Mouse (Mus musculus): Measurements from ENCODE around the gene Tmem189. TPM values are rescaled to one million over a fixed set of nuclear protein-coding genes. Genes with fewer than 3 reads are reported as not detected.

Gene Tmem189
- total RNA-seq (2023; ENCODE audit: inconsistent age), result 76.5 to 86.5 TPM (median 80.0 TPM) in 4 replicates

DNA sequence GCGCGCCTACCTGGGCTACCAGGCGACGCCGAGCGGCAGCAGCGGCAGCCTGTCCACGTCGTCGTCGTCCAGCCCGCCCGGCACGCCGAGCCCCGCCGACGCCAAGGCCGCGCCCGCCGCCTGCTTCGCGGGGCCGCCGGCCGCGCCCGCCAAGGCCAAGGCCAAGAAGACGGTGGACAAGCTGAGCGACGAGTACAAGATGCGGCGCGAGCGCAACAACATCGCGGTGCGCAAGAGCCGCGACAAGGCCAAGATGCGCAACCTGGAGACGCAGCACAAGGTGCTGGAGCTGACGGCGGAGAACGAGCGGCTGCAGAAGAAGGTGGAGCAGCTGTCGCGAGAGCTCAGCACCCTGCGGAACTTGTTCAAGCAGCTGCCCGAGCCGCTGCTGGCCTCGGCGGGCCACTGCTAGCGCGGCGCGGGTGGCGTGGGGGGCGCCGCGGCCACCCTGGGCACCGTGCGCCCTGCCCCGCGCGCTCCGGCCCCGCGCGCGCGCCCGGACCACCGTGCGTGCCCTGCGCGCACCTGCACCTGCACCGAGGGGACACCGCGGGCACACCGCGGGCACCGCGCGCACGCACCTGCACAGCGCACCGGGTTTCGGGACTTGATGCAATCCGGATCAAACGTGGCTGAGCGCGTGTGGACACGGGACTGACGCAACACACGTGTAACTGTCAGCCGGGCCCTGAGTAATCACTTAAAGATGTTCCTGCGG is at the start of gene Tmem189:
Gene Tmem189 (minus strand): TSS at position 322 of the 718 bp plus-strand sequence.

DNA sequence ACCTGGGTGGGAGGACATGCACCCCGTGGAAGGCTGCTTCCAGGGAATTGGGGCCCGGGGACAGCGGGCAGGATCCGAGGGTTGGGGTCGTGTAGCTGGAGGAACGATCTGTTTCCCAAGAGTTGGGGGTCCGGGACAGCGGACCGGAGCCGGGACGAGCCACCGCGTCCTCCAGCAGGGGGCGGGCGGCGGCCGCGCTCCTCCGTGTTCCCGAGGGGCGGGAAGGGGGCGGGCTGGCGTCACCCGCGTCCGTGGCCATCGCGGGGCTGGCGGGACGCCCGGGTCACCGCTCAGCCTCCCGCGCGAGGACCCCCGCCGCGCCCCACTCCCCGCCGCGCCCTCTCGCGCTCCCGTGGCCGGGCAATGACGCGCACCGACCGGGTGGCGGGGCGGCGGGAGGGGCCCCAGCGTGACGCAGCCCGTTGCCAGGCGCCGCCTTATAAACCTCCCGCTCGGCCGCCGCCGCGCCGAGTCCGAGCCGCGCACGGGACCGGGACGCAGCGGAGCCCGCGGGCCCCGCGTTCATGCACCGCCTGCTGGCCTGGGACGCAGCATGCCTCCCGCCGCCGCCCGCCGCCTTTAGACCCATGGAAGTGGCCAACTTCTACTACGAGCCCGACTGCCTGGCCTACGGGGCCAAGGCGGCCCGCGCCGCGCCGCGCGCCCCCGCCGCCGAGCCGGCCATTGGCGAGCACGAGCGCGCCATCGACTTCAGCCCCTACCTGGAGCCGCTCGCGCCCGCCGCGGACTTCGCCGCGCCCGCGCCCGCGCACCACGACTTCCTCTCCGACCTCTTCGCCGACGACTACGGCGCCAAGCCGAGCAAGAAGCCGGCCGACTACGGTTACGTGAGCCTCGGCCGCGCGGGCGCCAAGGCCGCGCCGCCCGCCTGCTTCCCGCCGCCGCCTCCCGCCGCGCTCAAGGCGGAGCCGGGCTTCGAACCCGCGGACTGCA is 847 bp downstream of the Tmem189 start, which contains the start of gene Cebpb:
Gene Cebpb (plus strand): TSS at position 418 of the 954 bp plus-strand sequence.

DNA sequence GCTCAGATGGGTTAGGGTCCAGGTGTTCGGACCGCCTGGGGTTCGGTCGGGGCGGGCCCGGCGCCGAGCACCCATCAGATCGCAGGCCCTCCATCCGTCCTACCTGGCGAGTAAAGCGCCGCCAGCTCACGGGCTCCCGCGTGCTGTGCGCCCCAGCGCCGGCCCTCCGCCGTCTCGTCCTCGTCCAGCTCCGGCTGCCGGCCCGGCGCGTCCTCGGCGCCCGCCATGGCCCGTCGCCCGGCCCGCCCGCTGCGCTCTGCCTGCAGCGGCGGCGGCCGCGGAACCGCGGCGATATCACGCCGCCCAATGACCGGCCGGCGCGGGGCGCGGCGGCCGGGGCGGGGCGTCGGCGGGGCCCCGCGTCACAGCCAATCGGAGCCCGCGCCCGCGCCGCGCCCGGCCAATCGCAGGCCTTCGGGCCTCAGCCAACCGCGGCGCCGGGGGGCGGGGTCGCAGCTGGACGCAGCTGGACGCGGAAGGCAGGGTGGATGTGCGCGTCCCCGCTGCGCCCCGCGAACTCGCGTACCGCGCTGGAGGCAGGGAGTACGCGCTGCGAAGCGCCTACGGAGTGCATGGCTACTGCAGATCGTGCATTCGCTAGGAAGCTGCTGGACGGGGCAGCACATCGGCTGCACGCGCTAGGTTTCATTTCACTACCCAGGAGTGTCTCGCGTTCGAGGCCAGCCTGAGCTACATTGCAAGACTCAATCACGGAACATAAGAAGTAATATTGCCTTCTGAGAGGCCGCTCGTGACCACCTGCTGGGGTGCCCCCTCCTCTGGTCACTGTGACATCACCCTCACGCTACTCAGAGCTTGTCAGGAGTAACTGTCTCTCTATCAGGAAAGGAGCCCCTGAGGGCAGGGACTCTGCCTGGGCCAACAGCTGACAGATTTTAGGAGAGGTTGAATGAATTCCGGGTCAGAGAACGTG is 28.1 kb downstream of the Tmem189 start, which contains the start of gene Gm20431:
Gene Gm20431 (minus strand): TSS at position 227 of the 934 bp plus-strand sequence.

DNA sequence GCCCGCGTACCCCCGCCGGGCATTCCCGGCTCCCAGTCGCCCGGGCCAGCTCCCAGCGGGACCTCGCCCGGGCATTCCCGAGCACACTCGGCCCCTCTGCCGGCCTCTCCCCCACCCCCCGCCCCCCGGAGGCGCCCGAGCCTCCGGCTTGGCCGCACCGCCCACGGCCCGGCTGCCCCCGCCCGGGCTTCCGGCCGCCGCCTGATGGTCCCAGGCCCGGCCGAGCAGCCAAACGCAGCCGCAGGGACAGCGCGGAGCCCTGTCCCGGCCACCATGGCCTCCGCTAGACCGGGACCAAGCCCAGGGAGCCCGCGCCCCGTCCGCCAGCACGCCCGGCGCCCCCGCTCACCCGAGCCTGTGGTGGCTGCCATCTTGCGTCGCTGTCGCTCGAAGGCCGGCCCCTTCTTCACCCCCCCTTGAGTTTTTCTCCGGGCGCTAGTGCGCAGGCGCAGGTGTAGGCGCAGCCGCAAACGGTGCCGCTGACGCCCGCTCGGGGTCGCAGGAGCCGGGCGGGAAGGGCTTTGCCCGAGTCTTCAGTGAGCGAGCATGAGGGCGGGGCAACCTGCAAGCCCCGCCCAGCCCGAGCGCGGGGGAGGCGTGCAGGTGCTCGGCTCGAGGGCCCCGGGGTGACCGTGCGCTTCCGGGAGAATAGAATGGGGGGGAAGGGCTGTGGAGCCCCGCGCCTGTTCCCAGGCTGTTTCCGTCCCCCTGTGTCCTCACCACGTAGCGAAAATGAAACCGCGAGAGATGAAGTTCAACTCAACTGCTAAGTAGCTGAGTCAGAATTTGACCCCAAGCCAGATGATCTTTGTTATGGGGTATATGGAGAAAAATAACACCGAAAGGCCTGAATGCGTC is 57.8 kb downstream of the Tmem189 start, which contains the start of gene Ube2v1:
Gene Ube2v1 (minus strand): TSS at position 505 of the 858 bp plus-strand sequence.

Other genes with a start within 250 kb of the Tmem189 start
- 95.8 to 107 TPM (median 99.8 TPM) in 4 replicates for gene Rnf114, start 197.2 kb downstream of the Tmem189 start, total RNA-seq (2023; ENCODE audit: inconsistent age)
- 51.0 to 56.8 TPM (median 54.8 TPM) in 4 replicates for gene Spata2, start 196.9 kb downstream of the Tmem189 start, total RNA-seq (2023; ENCODE audit: inconsistent age)
- gene Snai1, start 151.6 kb downstream of the Tmem189 start, total RNA-seq (2023; ENCODE audit: inconsistent age), result 1.9 to 4.6 TPM (median 4.4 TPM) in 4 replicates
- gene Ube2v1, start 57.7 kb downstream of the Tmem189 start, total RNA-seq (2023; ENCODE audit: inconsistent age), result 139 to 162 TPM (median 148 TPM) in 4 replicates
- 20.4 to 30.4 TPM (median 29.0 TPM) in 4 replicates for gene Gm20431, start 28.3 kb downstream of the Tmem189 start, total RNA-seq (2023; ENCODE audit: inconsistent age)
- 93.8 to 96.8 TPM (median 95.8 TPM) in 4 replicates for gene Cebpb, start 907 bp downstream of the Tmem189 start, total RNA-seq (2023; ENCODE audit: inconsistent age)
- 152 to 168 TPM (median 161 TPM) in 4 replicates for gene Ptpn1, start 242.2 kb upstream of the Tmem189 start, total RNA-seq (2023; ENCODE audit: inconsistent age)